Mouse (Mus musculus) urinary bladder, adult 2 months (tissue): Measurements from ENCODE around the gene Gm12258. TPM values are rescaled to one million over a fixed set of nuclear protein-coding genes. Genes with fewer than 3 reads are reported as not detected.
"Not testable (repeated sequence)": the region's sequence is repeated elsewhere in the genome, so short reads cannot be mapped to it uniquely, and the experiment has no call there.

ENCODE experiments used
- DNase-seq: peaks from one replicate; pipeline ENCODE4 v3.0.0; 2022; ENCODE audit warnings: low spot score
- polyA plus RNA-seq: library from polyadenylated mRNA; depleted of rRNA; stranded (reverse); fragments of >200 nt; gene quantifications from 2 replicates; pipeline ENCODE4 v1.2.3, GENCODE M21; 2012; rRNA removed

The Gm12258 gene
- polyA plus RNA-seq: 9.9 and 14.3 TPM in 2 replicates

GRCm38 (mm10) chr11:58846919-58847461 lies at the start of gene Gm12258:
Gene Gm12258 (plus strand): TSS chr11:58847158.
- peak; percentile 47 for DNase-seq

- DNase-seq: no peak
Measured at GRCm38 (mm10) chr11:58799747-58800146, 47.2 kb upstream of the Gm12258 start.

- DNase-seq: no peak
Measured at GRCm38 (mm10) chr11:58801558-58802228, 45.3 kb upstream of the Gm12258 start, which contains the start of gene Fam183b. Gene Fam183b (minus strand): TSS chr11:58801960.

GRCm38 (mm10) chr11:58803871-58804270 lies 43.1 kb upstream of the Gm12258 start:
- DNase-seq: no peak

GRCm38 (mm10) chr11:58804393-58804792 lies 42.6 kb upstream of the Gm12258 start:
- DNase-seq: no peak

- DNase-seq: no peak
Measured at GRCm38 (mm10) chr11:58812001-58812400, 35.0 kb upstream of the Gm12258 start.

GRCm38 (mm10) chr11:58814700-58815099 lies 32.3 kb upstream of the Gm12258 start, which contains the start of gene Olfr313:
Gene Olfr313 (plus strand): TSS chr11:58815000.
- DNase-seq: not testable (repeated sequence)

- no peak for DNase-seq
Measured at GRCm38 (mm10) chr11:58815676-58816075, 31.3 kb upstream of the Gm12258 start.

GRCm38 (mm10) chr11:58828937-58829336 lies 18.0 kb upstream of the Gm12258 start, which contains the start of gene Olfr312:
Gene Olfr312 (plus strand): TSS chr11:58829237.
- not testable (repeated sequence) for DNase-seq

GRCm38 (mm10) chr11:58829764-58830163 lies 17.2 kb upstream of the Gm12258 start:
- no peak for DNase-seq

GRCm38 (mm10) chr11:58832541-58832940 lies 14.4 kb upstream of the Gm12258 start:
- not testable (repeated sequence) for DNase-seq

GRCm38 (mm10) chr11:58838951-58839350 lies 8.0 kb upstream of the Gm12258 start, which contains the start of gene Olfr311:
Gene Olfr311 (plus strand): TSS chr11:58839251.
- not testable (repeated sequence) for DNase-seq

GRCm38 (mm10) chr11:58847636-58848035 lies 678 bp downstream of the Gm12258 start:
- DNase-seq: no peak

GRCm38 (mm10) chr11:58849731-58850130 lies 2.8 kb downstream of the Gm12258 start:
- DNase-seq: no peak

- no peak for DNase-seq
Measured at GRCm38 (mm10) chr11:58860744-58861143, 13.8 kb downstream of the Gm12258 start.

- DNase-seq: peak; percentile 65
Measured at GRCm38 (mm10) chr11:58867039-58867953, 20.3 kb downstream of the Gm12258 start, which contains the start of gene 2810021J22Rik. Gene 2810021J22Rik (plus strand): TSS chr11:58867216.

GRCm38 (mm10) chr11:58867954-58868330 lies 21.0 kb downstream of the Gm12258 start:
- DNase-seq: no peak

GRCm38 (mm10) chr11:58870961-58871360 lies 24.0 kb downstream of the Gm12258 start:
- no peak for DNase-seq

- no peak for DNase-seq
Measured at GRCm38 (mm10) chr11:58883756-58884155, 36.8 kb downstream of the Gm12258 start.

- no peak for DNase-seq
Measured at GRCm38 (mm10) chr11:58890511-58890910, 43.6 kb downstream of the Gm12258 start.

GRCm38 (mm10) chr11:58894456-58894855 lies 47.5 kb downstream of the Gm12258 start:
- no peak for DNase-seq

- no peak for DNase-seq
Measured at GRCm38 (mm10) chr11:58897485-58897884, 50.5 kb downstream of the Gm12258 start.
